23 mouse cellular contexts compared by ENCODE assay signal in genomic region chr10:21226210-21226609, GRCm38 (mm10).
DNase-seq lines count a peak whose midpoint lies in the region; ATAC-seq and TF ChIP-seq lines count a peak whose summit lies in the region.
"Had no signal": no experiment of that assay in that cellular context is flagged by ENCODE, and none has a peak within 500 bp of the region (broad histone marks: within the 10 kb centered on the region; RNA-seq: fewer than 3 reads in every experiment).

No protein-coding gene starts in this region.

- ATAC-seq in liver, embryonic 15.5 days (ENCODE audit: insufficient read depth): no peak
- ATAC-seq in forebrain, embryonic 12.5 days (ENCODE audit: low FRiP score): no peak
- ATAC-seq: forebrain, embryonic 15.5 days had no signal

- TF ChIP-seq EP300 in MEL (IDR thresholded peaks at IDR 0.05; ENCODE audit: low read depth in 1 of 2, low read length in 2 of 2): no peak

- H3K9me3 ChIP-seq in MEL (replicated peaks; ENCODE audit: insufficient read depth, low read length): no peaks in the 10 kb centered on the region
- no peaks in the 10 kb centered on the region for H3K9me3 ChIP-seq in liver, embryonic 15.5 days (replicated peaks)
- H3K9me3 ChIP-seq in forebrain, embryonic 12.5 days: peaks cover 5% of the 10 kb centered on the region; the same call in 1 of the 2 replicates
- H3K9me3 ChIP-seq: embryonic facial prominence, embryonic 15.5 days; forebrain, embryonic 15.5 days; heart, embryonic 12.5 days; hindbrain, embryonic 15.5 days had no signal

- no peak overlapping the region for H3K4me2 ChIP-seq in liver, embryonic 15.5 days
- no peak overlapping the region for H3K4me2 ChIP-seq in forebrain, embryonic 12.5 days
- H3K4me2 ChIP-seq: embryonic facial prominence, embryonic 15.5 days; forebrain, embryonic 15.5 days; heart, embryonic 12.5 days; hindbrain, embryonic 15.5 days had no signal

- H3K9ac ChIP-seq in MEL (ENCODE audit: control insufficient read depth, low read depth, low read length, poor library complexity, severe bottlenecking): peak overlapping the region; percentile 45
- no peak overlapping the region for H3K9ac ChIP-seq in liver, embryonic 15.5 days
- H3K9ac ChIP-seq in forebrain, embryonic 12.5 days: no peak overlapping the region
- H3K9ac ChIP-seq: embryonic facial prominence, embryonic 15.5 days; forebrain, embryonic 15.5 days; heart, embryonic 12.5 days; hindbrain, embryonic 15.5 days had no signal

- H3K4me1 ChIP-seq in MEL (ENCODE audit: control insufficient read depth in 1 of 2, insufficient read depth in 2 of 2, low read length in 2 of 2): peaks cover 44 to 49% of the 10 kb centered on the region in 2 experiments
- H3K4me1 ChIP-seq in liver, embryonic 15.5 days (replicated peaks): peaks cover 36% of the 10 kb centered on the region
- no peaks in the 10 kb centered on the region for H3K4me1 ChIP-seq in forebrain, embryonic 12.5 days
- H3K4me1 ChIP-seq: embryonic facial prominence, embryonic 15.5 days; forebrain, embryonic 10.5 days; forebrain, embryonic 15.5 days; heart, embryonic 12.5 days; hindbrain, embryonic 10.5 days; hindbrain, embryonic 15.5 days had no signal

- 60% methylated on average over 7 of the region's 7 CpGs for WGBS in liver, embryonic 15.5 days (ENCODE audit: insufficient replicate concordance)
- WGBS in forebrain, embryonic 12.5 days: 86% methylated on average over 7 of the region's 7 CpGs

- peak; percentile 31 for DNase-seq in heart, adult 11 months
- no peak for DNase-seq in heart, adult 8-10 months (ENCODE audit: low spot score)
- peak; percentile 52 for DNase-seq in CD4-positive helper T cell, adult 2 months (ENCODE audit: low read depth, low spot score)
- no peak for DNase-seq in MEL (ENCODE audit: low read depth, low spot score)
- DNase-seq in lung, postnatal 14 days: no peak
- DNase-seq in testis, postnatal 14 days (ENCODE audit: low spot score): no peak
- DNase-seq: adrenal gland, postnatal 10 days; B cell, adult 2 months; cerebellum, adult 11 months; cerebellum, adult 8-10 months; cerebellum, postnatal 14 days; embryo, embryonic 11 days; gastrocnemius, postnatal 10 days; heart, adult 2 months had no signal

- TF ChIP-seq POLR2A in MEL (IDR thresholded peaks at IDR 0.05; ENCODE audit: control insufficient read depth in 1 of 2, insufficient read depth in 1 of 2, low read depth in 1 of 2, low read length in 2 of 2, poor library complexity in 1 of 2): no peak

- TF ChIP-seq RAD21 in MEL (IDR thresholded peaks at IDR 0.05; ENCODE audit: low read depth, low read length): no peak

- TF ChIP-seq CTCF in MEL (IDR thresholded peaks at IDR 0.05 in 2 of 3, conservative IDR thresholded peaks at IDR 0.05 in 1 of 3; ENCODE audit: control insufficient read depth in 1 of 3, insufficient read depth in 1 of 3, low read depth in 2 of 3, low read length in 3 of 3, poor library complexity in 1 of 3, severe bottlenecking in 1 of 3): no peak

- no peak overlapping the region for H3K4me3 ChIP-seq in MEL (ENCODE audit: control insufficient read depth in 1 of 2, insufficient read depth in 1 of 2, low read depth in 2 of 2, low read length in 2 of 2)
- no peak overlapping the region for H3K4me3 ChIP-seq in liver, embryonic 15.5 days (replicated peaks)
- H3K4me3 ChIP-seq in forebrain, embryonic 12.5 days (replicated peaks): no peak overlapping the region
- H3K4me3 ChIP-seq: embryonic facial prominence, embryonic 15.5 days; erythroblast, embryonic 14.5 days; forebrain, embryonic 10.5 days; forebrain, embryonic 15.5 days; heart, adult 2 months; heart, embryonic 12.5 days; hindbrain, embryonic 10.5 days; hindbrain, embryonic 15.5 days had no signal

- no peaks in the 10 kb centered on the region; the same call in 1 of the 2 replicates for H3K79me2 ChIP-seq in MEL (ENCODE audit: control insufficient read depth, insufficient read depth, low read length, poor library complexity)

- peak overlapping the region; percentile 92 for H3K27ac ChIP-seq in MEL (ENCODE audit: control insufficient read depth, low read depth, low read length)
- 0 out of 2 replicates have a peak overlapping the region, but pooled peaks have one; percentile 25 for H3K27ac ChIP-seq in liver, embryonic 15.5 days (replicated peaks)
- no peak overlapping the region for H3K27ac ChIP-seq in forebrain, embryonic 12.5 days
- H3K27ac ChIP-seq: embryonic facial prominence, embryonic 15.5 days; forebrain, embryonic 10.5 days; forebrain, embryonic 15.5 days; heart, adult 2 months; hindbrain, embryonic 10.5 days; hindbrain, embryonic 15.5 days had no signal

- no peaks in the 10 kb centered on the region for H3K27me3 ChIP-seq in MEL (ENCODE audit: control insufficient read depth in 1 of 2, insufficient read depth in 2 of 2, low read length in 2 of 2)
- H3K27me3 ChIP-seq in liver, embryonic 15.5 days: no peaks in the 10 kb centered on the region
- H3K27me3 ChIP-seq in forebrain, embryonic 12.5 days: no peaks in the 10 kb centered on the region
- H3K27me3 ChIP-seq: embryonic facial prominence, embryonic 15.5 days; forebrain, embryonic 15.5 days; heart, embryonic 12.5 days; hindbrain, embryonic 15.5 days had no signal

- H3K36me3 ChIP-seq in MEL (ENCODE audit: control insufficient read depth in 1 of 2, insufficient read depth in 2 of 2, low read length in 2 of 2): peaks cover 0 to 49% of the 10 kb centered on the region in 2 experiments; a peak in 2 of 4 replicates
- H3K36me3 ChIP-seq in liver, embryonic 15.5 days (replicated peaks): no peaks in the 10 kb centered on the region
- H3K36me3 ChIP-seq in forebrain, embryonic 12.5 days (replicated peaks): no peaks in the 10 kb centered on the region
- H3K36me3 ChIP-seq: embryonic facial prominence, embryonic 15.5 days; forebrain, embryonic 10.5 days; forebrain, embryonic 15.5 days; heart, embryonic 12.5 days; hindbrain, embryonic 10.5 days; hindbrain, embryonic 15.5 days had no signal

TF ChIP-seq in MEL, 35 proteins besides CTCF, POLR2A, EP300 and RAD21:
- TF ChIP-seq UBTF (IDR thresholded peaks at IDR 0.05; ENCODE audit: borderline replicate concordance, insufficient read depth, low read depth, low read length): no peak
- TF ChIP-seq SIN3A (IDR thresholded peaks at IDR 0.05; ENCODE audit: low read length): no peak
- no peak for TF ChIP-seq MXI1 (IDR thresholded peaks at IDR 0.05; ENCODE audit: low read depth, low read length)
- no peak for TF ChIP-seq USF1 (IDR thresholded peaks at IDR 0.05; ENCODE audit: low read depth, low read length)
- no peak for TF ChIP-seq MAX (IDR thresholded peaks at IDR 0.05; ENCODE audit: low read length)
- TF ChIP-seq ETS1 (IDR thresholded peaks at IDR 0.05; ENCODE audit: low read depth, low read length): no peak
- no peak for TF ChIP-seq MYC (IDR thresholded peaks at IDR 0.05; ENCODE audit: low read depth, low read length)
- no peak for TF ChIP-seq RCOR1 (IDR thresholded peaks at IDR 0.05; ENCODE audit: low read depth, low read length)
- no peak for TF ChIP-seq SMC3 (IDR thresholded peaks at IDR 0.05; ENCODE audit: low read depth, low read length)
- TF ChIP-seq POLR2AphosphoS5 (IDR thresholded peaks at IDR 0.05; ENCODE audit: borderline replicate concordance, low read depth, low read length): no peak
TF ChIP-seq in MEL: peak in this region for 0.

Comparison
In these comparisons a context has a peak if more than half of its experiments do, and no peak if none do; other contexts are left out.
1. DNase-seq: peak in heart, adult 11 months (single experiment) and CD4-positive helper T cell, adult 2 months (single experiment); none in heart, adult 8-10 months (single experiment), MEL (single experiment), lung, postnatal 14 days (single experiment) and testis, postnatal 14 days (single experiment).